Mouse (Mus musculus): ENCODE measurements around the gene Ccdc88b. TPM values are rescaled to one million over a fixed set of nuclear protein-coding genes. Genes with fewer than 3 reads are reported as not detected.

The Ccdc88b gene
- total and polyA plus RNA-seq, 2 experiments from 2014 or later = 1.5 to 1.8 TPM

- Histone ChIP-seq H3K9me3 (ENCODE audit: low read length) (no peaks in the 10 kb centered on the region), H3K4me3 (ENCODE audit: low read length) (no peak overlapping the region), H3K4me2 (ENCODE audit: low read depth, low read length) (no peak overlapping the region), H3K27ac (no peak overlapping the region), H3K4me1 (ENCODE audit: insufficient read depth, low read length) (no peaks in the 10 kb centered on the region), H3K27me3 (ENCODE audit: insufficient read depth, low read length) (no peaks in the 10 kb centered on the region), H3K36me3 (ENCODE audit: insufficient read depth, low read length) (no peaks in the 10 kb centered on the region), H3K9ac (replicated peaks; ENCODE audit: low read length) (no peak overlapping the region)
- no peak for ATAC-seq
- 42% methylated on average over 10 of the region's 10 CpGs for WGBS
- DNase-seq (ENCODE audit: low spot score) = no peak
- TF ChIP-seq CTCF (IDR thresholded peaks at IDR 0.05; ENCODE audit: low read depth) = no peak
These were observed 38.7 kb downstream of the Ccdc88b start for GRCm38 (mm10) chr19:6819143-6819827.

GRCm38 (mm10) chr19:6814958-6815357, 43.1 kb downstream of the Ccdc88b start:
- 93% methylated on average over 3 of the region's 3 CpGs for WGBS
- H3K27me3 ChIP-seq (ENCODE audit: insufficient read depth, low read length) = no peaks in the 10 kb centered on the region

GRCm38 (mm10) chr19:6814366-6814765, 43.6 kb downstream of the Ccdc88b start:
- H3K9ac ChIP-seq (replicated peaks; ENCODE audit: low read length) = no peak overlapping the region
- H3K4me3 ChIP-seq (ENCODE audit: low read length) = no peak overlapping the region
- 41% methylated on average over 4 of the region's 4 CpGs for WGBS
- no peaks in the 10 kb centered on the region for H3K36me3 ChIP-seq (ENCODE audit: insufficient read depth, low read length)
- no peaks in the 10 kb centered on the region for H3K4me1 ChIP-seq (ENCODE audit: insufficient read depth, low read length)
- no peak overlapping the region for H3K27ac ChIP-seq
- no peaks in the 10 kb centered on the region for H3K27me3 ChIP-seq (ENCODE audit: insufficient read depth, low read length)
- H3K9me3 ChIP-seq (ENCODE audit: low read length) = no peaks in the 10 kb centered on the region
- H3K4me2 ChIP-seq (ENCODE audit: low read depth, low read length) = no peak overlapping the region
- TF ChIP-seq CTCF (IDR thresholded peaks at IDR 0.05; ENCODE audit: low read depth) = no peak
- ATAC-seq (no peak), DNase-seq (ENCODE audit: low spot score) (peak; percentile 44)

More at GRCm38 (mm10) chr19:6814958-6815357, 43.1 kb downstream of the Ccdc88b start:
- H3K4me1 ChIP-seq (ENCODE audit: insufficient read depth, low read length) = no peaks in the 10 kb centered on the region
- H3K9ac ChIP-seq (replicated peaks; ENCODE audit: low read length) = no peak overlapping the region
- H3K36me3 ChIP-seq (ENCODE audit: insufficient read depth, low read length) = no peaks in the 10 kb centered on the region
- DNase-seq (ENCODE audit: low spot score) = no peak
- no peak for ATAC-seq
- no peak overlapping the region for H3K4me2 ChIP-seq (ENCODE audit: low read depth, low read length)
- no peak overlapping the region for H3K27ac ChIP-seq
- no peaks in the 10 kb centered on the region for H3K9me3 ChIP-seq (ENCODE audit: low read length)
- no peak overlapping the region for H3K4me3 ChIP-seq (ENCODE audit: low read length)
- peak; percentile 15; the same call in 1 of the 2 replicates for TF ChIP-seq CTCF (IDR thresholded peaks at IDR 0.05; ENCODE audit: low read depth)

Small RNA genes within 50 kb of the gene (microRNA-seq; reads per million reads assigned to microRNA genes)
- 0 reads per million in 2 experiments for gene Mir5046

Other genes starting within 250 kb of the Ccdc88b start
- gene Rps6ka4, start 17.6 kb downstream of the Ccdc88b start, total RNA-seq (2014; rRNA removed) = 26.0 and 27.7 TPM in 2 replicates
- gene Rps6ka4, start 17.6 kb downstream of the Ccdc88b start, polyA plus RNA-seq (2015; fragmentation: Nextera tagmentation; extraction: Ambion mirVana) = 19.5 and 22.1 TPM in 2 replicates
- 61.7 and 68.6 TPM in 2 replicates for gene Trmt112, start 51.5 kb upstream of the Ccdc88b start, total RNA-seq (2014; rRNA removed)
- 109 and 111 TPM in 2 replicates for gene Trmt112, start 51.5 kb upstream of the Ccdc88b start, polyA plus RNA-seq (2015; fragmentation: Nextera tagmentation; extraction: Ambion mirVana)
- 184 and 228 TPM in 2 replicates for gene Prdx5, start 51.9 kb upstream of the Ccdc88b start, total RNA-seq (2014; rRNA removed)
- 587 and 589 TPM in 2 replicates for gene Prdx5, start 51.9 kb upstream of the Ccdc88b start, polyA plus RNA-seq (2015; fragmentation: Nextera tagmentation; extraction: Ambion mirVana)
- 47.0 and 61.6 TPM in 2 replicates for gene Esrra, start 63.6 kb upstream of the Ccdc88b start, total RNA-seq (2014; rRNA removed)
- 11.8 and 12.3 TPM in 2 replicates for gene Esrra, start 63.6 kb upstream of the Ccdc88b start, polyA plus RNA-seq (2015; fragmentation: Nextera tagmentation; extraction: Ambion mirVana)
- gene Catsperz, start 67.2 kb upstream of the Ccdc88b start, total RNA-seq (2014; rRNA removed) = 2.0 TPM in 1 of 2 replicates, not detected in the other
- 2.9 and 3.7 TPM in 2 replicates for gene Catsperz, start 67.2 kb upstream of the Ccdc88b start, polyA plus RNA-seq (2015; fragmentation: Nextera tagmentation; extraction: Ambion mirVana)
- 13.3 and 17.6 TPM in 2 replicates for gene Kcnk4, start 76.3 kb upstream of the Ccdc88b start, total RNA-seq (2014; rRNA removed)
- 15.9 and 21.7 TPM in 2 replicates for gene Kcnk4, start 76.3 kb upstream of the Ccdc88b start, polyA plus RNA-seq (2015; fragmentation: Nextera tagmentation; extraction: Ambion mirVana)
- 58.2 and 67.0 TPM in 2 replicates for gene Bad, start 83.7 kb upstream of the Ccdc88b start, total RNA-seq (2014; rRNA removed)
- gene Bad, start 83.7 kb upstream of the Ccdc88b start, polyA plus RNA-seq (2015; fragmentation: Nextera tagmentation; extraction: Ambion mirVana) = 86.6 and 88.0 TPM in 2 replicates
- 122 and 129 TPM in 2 replicates for gene Gpr137, start 84.3 kb upstream of the Ccdc88b start, total RNA-seq (2014; rRNA removed)
- 65.6 and 68.7 TPM in 2 replicates for gene Gpr137, start 84.3 kb upstream of the Ccdc88b start, polyA plus RNA-seq (2015; fragmentation: Nextera tagmentation; extraction: Ambion mirVana)
- gene Ppp1r14b, start 116.8 kb upstream of the Ccdc88b start, total RNA-seq (2014; rRNA removed) = 150 and 155 TPM in 2 replicates
- 198 and 210 TPM in 2 replicates for gene Ppp1r14b, start 116.8 kb upstream of the Ccdc88b start, polyA plus RNA-seq (2015; fragmentation: Nextera tagmentation; extraction: Ambion mirVana)
- 18.5 and 23.1 TPM in 2 replicates for gene Plcb3, start 118.3 kb upstream of the Ccdc88b start, total RNA-seq (2014; rRNA removed)
- 11.1 and 14.4 TPM in 2 replicates for gene Plcb3, start 118.3 kb upstream of the Ccdc88b start, polyA plus RNA-seq (2015; fragmentation: Nextera tagmentation; extraction: Ambion mirVana)
- gene Fkbp2, start 122.3 kb upstream of the Ccdc88b start, total RNA-seq (2014; rRNA removed) = 8.3 and 29.2 TPM in 2 replicates
- 169 and 177 TPM in 2 replicates for gene Fkbp2, start 122.3 kb upstream of the Ccdc88b start, polyA plus RNA-seq (2015; fragmentation: Nextera tagmentation; extraction: Ambion mirVana)
- gene Vegfb, start 129.4 kb upstream of the Ccdc88b start, total RNA-seq (2014; rRNA removed) = 40.5 and 40.9 TPM in 2 replicates
- gene Vegfb, start 129.4 kb upstream of the Ccdc88b start, polyA plus RNA-seq (2015; fragmentation: Nextera tagmentation; extraction: Ambion mirVana) = 90.8 and 92.3 TPM in 2 replicates
- 13.5 and 28.3 TPM in 2 replicates for gene Dnajc4, start 134.4 kb upstream of the Ccdc88b start, total RNA-seq (2014; rRNA removed)
- gene Dnajc4, start 134.4 kb upstream of the Ccdc88b start, polyA plus RNA-seq (2015; fragmentation: Nextera tagmentation; extraction: Ambion mirVana) = 25.6 and 29.5 TPM in 2 replicates
- 17.4 and 19.7 TPM in 2 replicates for gene Nudt22, start 137.9 kb upstream of the Ccdc88b start, total RNA-seq (2014; rRNA removed)
- gene Nudt22, start 137.9 kb upstream of the Ccdc88b start, polyA plus RNA-seq (2015; fragmentation: Nextera tagmentation; extraction: Ambion mirVana) = 20.8 and 23.1 TPM in 2 replicates
- 31.1 and 33.0 TPM in 2 replicates for gene Trpt1, start 137.9 kb upstream of the Ccdc88b start, total RNA-seq (2014; rRNA removed)
- 22.9 and 23.5 TPM in 2 replicates for gene Trpt1, start 137.9 kb upstream of the Ccdc88b start, polyA plus RNA-seq (2015; fragmentation: Nextera tagmentation; extraction: Ambion mirVana)
- gene Fermt3, start 161.3 kb upstream of the Ccdc88b start, total RNA-seq (2014; rRNA removed) = 4.0 and 7.5 TPM in 2 replicates
- gene Fermt3, start 161.3 kb upstream of the Ccdc88b start, polyA plus RNA-seq (2015; fragmentation: Nextera tagmentation; extraction: Ambion mirVana) = 3.5 and 4.0 TPM in 2 replicates
- 87.3 and 89.0 TPM in 2 replicates for gene Stip1, start 181.8 kb upstream of the Ccdc88b start, total RNA-seq (2014; rRNA removed)
- gene Stip1, start 181.8 kb upstream of the Ccdc88b start, polyA plus RNA-seq (2015; fragmentation: Nextera tagmentation; extraction: Ambion mirVana) = 146 and 151 TPM in 2 replicates
- 4.8 and 9.5 TPM in 2 replicates for gene Macrod1, start 198.6 kb upstream of the Ccdc88b start, total RNA-seq (2014; rRNA removed)
- 6.5 and 6.7 TPM in 2 replicates for gene Macrod1, start 198.6 kb upstream of the Ccdc88b start, polyA plus RNA-seq (2015; fragmentation: Nextera tagmentation; extraction: Ambion mirVana)
- 8.4 and 10.1 TPM in 2 replicates for gene Flrt1, start 247.5 kb upstream of the Ccdc88b start, total RNA-seq (2014; rRNA removed)
- gene Flrt1, start 247.5 kb upstream of the Ccdc88b start, polyA plus RNA-seq (2015; fragmentation: Nextera tagmentation; extraction: Ambion mirVana) = 7.8 and 8.1 TPM in 2 replicates

Measured in hindbrain, postnatal 0 days (tissue).